ENCODE assay signal across 17 mouse cellular contexts in the genomic region with DNA sequence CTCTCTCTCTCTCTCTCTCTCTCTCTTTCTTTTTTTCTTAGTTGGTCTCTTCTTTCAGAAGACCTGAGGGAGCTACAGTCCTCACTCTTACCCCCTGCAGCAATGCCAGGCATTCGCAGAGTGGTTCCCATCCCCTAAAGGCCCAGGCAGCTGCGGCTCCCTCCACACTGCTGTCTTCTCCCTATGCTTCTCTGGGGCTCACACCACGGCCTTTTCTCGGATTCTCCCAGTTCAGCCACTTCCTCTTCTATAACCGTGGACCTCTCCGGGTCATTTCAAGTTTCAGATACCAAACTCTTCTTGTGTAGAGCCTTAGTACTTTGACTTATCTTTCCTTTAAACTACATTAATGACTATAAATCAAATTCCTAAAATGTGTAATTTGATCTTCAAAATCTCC. TPM values are rescaled to one million over a fixed set of nuclear protein-coding genes. Genes with fewer than 3 reads are reported as not detected.
"Had no signal": no experiment of that assay in that cellular context is flagged by ENCODE, and none has a peak within 500 bp of the region (broad histone marks: within the 10 kb centered on the region; RNA-seq: fewer than 3 reads in every experiment).

No protein-coding gene starts in this region.

- H3K27me3 ChIP-seq: liver, embryonic 13.5 days had no signal

- H3K27ac ChIP-seq: left cerebral cortex, adult 2 months; liver, embryonic 13.5 days; macrophage had no signal

- H3K36me3 ChIP-seq: liver, embryonic 13.5 days had no signal

- DNase-seq: kidney, adult 9 months; kidney, postnatal 10 days; kidney, postnatal 36 days; layer of hippocampus, postnatal 36 days; liver, embryonic 13.5 days; lung, adult 2 months; lung, postnatal 14 days; midbrain, embryonic 14.5 days; retina, postnatal 1 day; right cerebral cortex, postnatal 25 days; spleen, adult 18-20 months; thymus, adult 18-20 months; thymus, postnatal 36 days had no signal

- H3K9ac ChIP-seq: liver, embryonic 13.5 days had no signal

- H3K4me2 ChIP-seq: liver, embryonic 13.5 days; midbrain, embryonic 11.5 days had no signal

- H3K4me3 ChIP-seq: left cerebral cortex, adult 2 months; liver, embryonic 13.5 days had no signal

- H3K9me3 ChIP-seq: liver, embryonic 13.5 days had no signal

RNA-seq across cellular contexts. Expression of gene Msrb3, which starts 55.4 kb away (rescaled TPM):
- total RNA-seq: neutrophil, adult 5-6 weeks had no signal
